Mouse (Mus musculus): ENCODE measurements around the gene Ice2. TPM values are rescaled to one million over a fixed set of nuclear protein-coding genes. Genes with fewer than 3 reads are reported as not detected.
A peak's percentile ranks its signal among the peaks of the same experiment; 100 is the strongest.

The Ice2 gene
- polyA plus RNA-seq, 1 experiment from 2014 or later, result 12.9 TPM

GRCm38 (mm10) chr9:69368071-69368470 lies 29.6 kb upstream of the Ice2 start:
- ATAC-seq, result no peak
- 70% methylated on average over 8 of the region's 8 CpGs for WGBS

DNA sequence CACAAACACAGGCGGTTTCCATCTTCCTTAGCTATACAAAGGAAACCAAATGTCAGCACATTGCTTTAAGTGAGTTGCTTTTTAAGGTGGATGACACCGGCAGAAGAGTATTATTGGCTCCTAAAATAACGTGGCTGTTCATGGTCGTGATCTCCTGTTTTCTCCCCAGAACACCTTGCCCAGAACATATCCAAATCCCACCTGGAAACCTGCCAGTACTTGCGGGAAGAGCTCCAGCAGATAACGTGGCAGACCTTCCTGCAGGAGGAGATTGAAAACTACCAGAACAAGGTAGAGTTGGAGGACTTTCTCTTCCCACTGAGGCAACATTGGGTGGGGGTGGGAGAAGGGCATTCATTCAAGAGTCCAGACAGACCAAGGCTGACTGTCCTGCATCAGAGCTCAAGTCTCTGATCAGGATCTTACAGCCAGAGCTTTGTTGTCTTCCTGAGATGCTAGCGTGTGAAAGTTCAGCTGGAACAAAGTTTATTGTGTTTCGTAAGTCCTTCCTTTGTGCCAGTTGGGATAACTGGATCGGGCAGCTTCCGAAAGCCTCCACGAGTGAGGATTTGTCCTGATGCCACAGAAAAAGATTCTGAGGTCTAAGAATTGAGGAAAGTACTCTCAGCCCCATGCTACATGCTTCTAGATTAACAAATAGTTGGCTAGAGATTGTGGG lies 26.5 kb upstream of the Ice2 start:
- no peak for ATAC-seq
- Histone ChIP-seq H3K4me1 (ENCODE audit: control insufficient read depth, insufficient read depth, low read length) (no peaks in the 10 kb centered on the region), H3K27ac (ENCODE audit: low read depth, low read length) (no peak overlapping the region), H3K9ac (ENCODE audit: low read length) (no peak overlapping the region), H3K4me3 (ENCODE audit: low read depth, low read length) (no peak overlapping the region), H3K4me2 (ENCODE audit: low read length) (no peak overlapping the region), H3K9me3 (replicated peaks; ENCODE audit: control insufficient read depth, low read length) (no peaks in the 10 kb centered on the region), H3K36me3 (ENCODE audit: control insufficient read depth, insufficient read depth, low read length) (no peaks in the 10 kb centered on the region), H3K27me3 (replicated peaks; ENCODE audit: control insufficient read depth, insufficient read depth, low read length) (no peaks in the 10 kb centered on the region)
- WGBS, result 79% methylated on average over 11 of the region's 11 CpGs
- no peak for DNase-seq (ENCODE audit: low spot score)

More at GRCm38 (mm10) chr9:69368071-69368470, 29.6 kb upstream of the Ice2 start:
- Histone ChIP-seq H3K9me3 (replicated peaks; ENCODE audit: control insufficient read depth, low read length) (no peaks in the 10 kb centered on the region), H3K27ac (ENCODE audit: low read depth, low read length) (no peak overlapping the region), H3K27me3 (replicated peaks; ENCODE audit: control insufficient read depth, insufficient read depth, low read length) (no peaks in the 10 kb centered on the region), H3K4me3 (ENCODE audit: low read depth, low read length) (no peak overlapping the region), H3K36me3 (ENCODE audit: control insufficient read depth, insufficient read depth, low read length) (no peaks in the 10 kb centered on the region), H3K4me1 (ENCODE audit: control insufficient read depth, insufficient read depth, low read length) (no peaks in the 10 kb centered on the region), H3K4me2 (ENCODE audit: low read length) (no peak overlapping the region), H3K9ac (ENCODE audit: low read length) (no peak overlapping the region)
- peak; percentile 59 for DNase-seq (ENCODE audit: low spot score)

DNA sequence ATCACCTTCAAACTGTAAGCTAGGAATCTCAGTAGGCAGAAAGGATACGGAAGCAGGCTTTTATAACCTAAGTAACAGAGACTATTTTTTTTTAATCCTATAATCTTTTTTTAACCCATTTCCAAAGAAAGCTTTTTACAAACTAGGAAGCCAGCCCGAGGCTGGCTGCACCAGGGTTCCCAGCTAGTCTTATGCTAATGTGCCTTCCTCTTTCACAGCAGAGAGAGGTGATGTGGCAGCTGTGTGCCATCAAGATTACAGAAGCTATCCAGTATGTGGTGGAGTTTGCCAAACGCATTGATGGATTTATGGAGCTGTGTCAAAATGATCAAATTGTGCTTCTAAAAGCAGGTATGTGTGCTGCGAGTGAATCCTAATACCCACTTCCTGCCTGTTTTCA lies 24.8 kb upstream of the Ice2 start:
- no peak overlapping the region for H3K4me2 ChIP-seq (ENCODE audit: low read length)
- no peaks in the 10 kb centered on the region for H3K9me3 ChIP-seq (replicated peaks; ENCODE audit: control insufficient read depth, low read length)
- H3K4me3 ChIP-seq (ENCODE audit: low read depth, low read length), result no peak overlapping the region
- 0 out of 2 replicates have a peak, but pooled peaks cover 3% of the 10 kb centered on the region for H3K36me3 ChIP-seq (ENCODE audit: control insufficient read depth, insufficient read depth, low read length)
- no peaks in the 10 kb centered on the region for H3K27me3 ChIP-seq (replicated peaks; ENCODE audit: control insufficient read depth, insufficient read depth, low read length)
- 30% methylated on average over 4 of the region's 4 CpGs for WGBS
- ATAC-seq, result no peak
- H3K4me1 ChIP-seq (ENCODE audit: control insufficient read depth, insufficient read depth, low read length), result no peaks in the 10 kb centered on the region
- no peak overlapping the region for H3K9ac ChIP-seq (ENCODE audit: low read length)
- DNase-seq (ENCODE audit: low spot score), result peak; percentile 28
- no peak overlapping the region for H3K27ac ChIP-seq (ENCODE audit: low read depth, low read length)

GRCm38 (mm10) chr9:69376982-69377653 lies 20.6 kb upstream of the Ice2 start:
- H3K4me2 ChIP-seq (ENCODE audit: low read length), result no peak overlapping the region
- H3K27ac ChIP-seq (ENCODE audit: low read depth, low read length), result no peak overlapping the region
- ATAC-seq, result no peak
- DNase-seq (ENCODE audit: low spot score), result no peak
- H3K9ac ChIP-seq (ENCODE audit: low read length), result no peak overlapping the region
- H3K9me3 ChIP-seq (replicated peaks; ENCODE audit: control insufficient read depth, low read length), result no peaks in the 10 kb centered on the region
- H3K27me3 ChIP-seq (replicated peaks; ENCODE audit: control insufficient read depth, insufficient read depth, low read length), result no peaks in the 10 kb centered on the region
- WGBS, result 92% methylated on average over 4 of the region's 4 CpGs
- 0 out of 2 replicates have a peak, but pooled peaks cover 3% of the 10 kb centered on the region for H3K36me3 ChIP-seq (ENCODE audit: control insufficient read depth, insufficient read depth, low read length)
- no peaks in the 10 kb centered on the region for H3K4me1 ChIP-seq (ENCODE audit: control insufficient read depth, insufficient read depth, low read length)
- H3K4me3 ChIP-seq (ENCODE audit: low read depth, low read length), result no peak overlapping the region

DNA sequence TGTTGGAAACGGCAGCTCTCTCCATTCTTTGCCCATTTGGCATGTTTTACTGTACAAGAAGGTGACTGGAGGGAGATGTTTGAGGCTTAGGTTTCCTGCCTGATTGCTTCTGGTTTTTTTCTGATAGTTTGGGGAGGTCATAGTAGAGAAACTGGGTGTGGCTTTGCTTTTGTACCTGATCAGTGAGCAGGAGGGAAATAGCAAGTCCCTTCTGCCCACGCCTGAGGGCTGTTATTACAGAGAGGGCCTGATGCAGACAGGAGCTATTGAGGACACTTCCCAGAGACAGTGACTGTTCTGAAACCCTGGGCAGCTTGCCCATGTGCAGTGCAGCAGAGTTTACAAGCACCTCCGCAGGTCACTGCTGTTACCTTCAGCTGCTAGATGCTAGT lies 20.1 kb upstream of the Ice2 start:
- Histone ChIP-seq H3K4me2 (ENCODE audit: low read length) (no peak overlapping the region), H3K27ac (ENCODE audit: low read depth, low read length) (no peak overlapping the region), H3K9me3 (replicated peaks; ENCODE audit: control insufficient read depth, low read length) (no peaks in the 10 kb centered on the region), H3K4me3 (ENCODE audit: low read depth, low read length) (no peak overlapping the region), H3K36me3 (ENCODE audit: control insufficient read depth, insufficient read depth, low read length) (0 out of 2 replicates have a peak, but pooled peaks cover 3% of the 10 kb centered on the region), H3K27me3 (replicated peaks; ENCODE audit: control insufficient read depth, insufficient read depth, low read length) (no peaks in the 10 kb centered on the region), H3K9ac (ENCODE audit: low read length) (no peak overlapping the region), H3K4me1 (ENCODE audit: control insufficient read depth, insufficient read depth, low read length) (no peaks in the 10 kb centered on the region)
- ATAC-seq (no peak), DNase-seq (ENCODE audit: low spot score) (no peak)
- 87% methylated on average over 3 of the region's 3 CpGs for WGBS

DNA sequence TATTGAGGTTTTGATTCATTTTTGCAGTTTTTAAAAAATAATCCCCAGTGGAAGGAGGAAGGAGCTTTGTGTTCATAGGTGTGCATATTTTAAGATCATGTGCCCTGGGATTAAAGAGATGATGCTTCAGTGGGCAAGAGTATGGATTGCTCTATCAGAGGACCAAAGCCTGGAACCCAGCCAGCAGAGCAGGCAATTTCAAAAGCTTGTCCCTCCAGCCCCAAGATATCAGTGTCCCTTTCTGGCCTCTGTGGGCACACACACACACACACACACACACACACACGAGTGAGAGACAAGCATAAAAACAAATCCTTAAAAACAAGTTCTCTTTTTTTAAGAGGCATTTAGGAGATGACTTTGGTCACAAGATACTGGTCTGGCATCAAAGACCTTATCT lies 17.2 kb upstream of the Ice2 start:
- ATAC-seq, result no peak
- no peak overlapping the region for H3K4me2 ChIP-seq (ENCODE audit: low read length)
- 0 out of 2 replicates have a peak, but pooled peaks cover 3% of the 10 kb centered on the region for H3K36me3 ChIP-seq (ENCODE audit: control insufficient read depth, insufficient read depth, low read length)
- H3K27ac ChIP-seq (ENCODE audit: low read depth, low read length), result no peak overlapping the region
- no peaks in the 10 kb centered on the region for H3K9me3 ChIP-seq (replicated peaks; ENCODE audit: control insufficient read depth, low read length)
- DNase-seq (ENCODE audit: low spot score), result no peak
- H3K9ac ChIP-seq (ENCODE audit: low read length), result no peak overlapping the region
- H3K4me3 ChIP-seq (ENCODE audit: low read depth, low read length), result no peak overlapping the region
- H3K4me1 ChIP-seq (ENCODE audit: control insufficient read depth, insufficient read depth, low read length), result no peaks in the 10 kb centered on the region
- no peaks in the 10 kb centered on the region for H3K27me3 ChIP-seq (replicated peaks; ENCODE audit: control insufficient read depth, insufficient read depth, low read length)
- 74% methylated on average over 1 of the region's 1 CpGs for WGBS

DNA sequence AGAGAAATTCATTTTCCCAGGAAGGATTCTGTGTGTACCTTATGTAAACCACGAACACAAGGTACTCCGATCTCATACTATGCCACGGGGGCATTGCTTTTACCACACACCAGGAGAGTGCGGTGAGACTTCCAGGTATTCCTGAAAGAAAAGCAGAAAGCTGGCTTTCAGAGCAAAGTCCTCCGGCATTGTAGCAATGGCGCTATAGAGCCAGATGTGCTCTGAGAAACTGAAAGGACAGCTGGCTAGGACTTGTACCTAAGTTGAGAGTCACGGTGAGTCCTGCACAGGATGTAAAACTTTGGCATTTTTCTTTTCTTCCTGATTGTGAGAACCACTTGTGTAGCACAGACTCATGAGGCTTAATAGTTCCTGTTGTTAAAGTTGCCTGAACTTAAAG lies 16.0 kb upstream of the Ice2 start:
- H3K27ac ChIP-seq (ENCODE audit: low read depth, low read length), result no peak overlapping the region
- WGBS, result 60% methylated on average over 7 of the region's 7 CpGs
- H3K27me3 ChIP-seq (replicated peaks; ENCODE audit: control insufficient read depth, insufficient read depth, low read length), result no peaks in the 10 kb centered on the region
- no peaks in the 10 kb centered on the region for H3K4me1 ChIP-seq (ENCODE audit: control insufficient read depth, insufficient read depth, low read length)
- no peaks in the 10 kb centered on the region for H3K9me3 ChIP-seq (replicated peaks; ENCODE audit: control insufficient read depth, low read length)
- 0 out of 2 replicates have a peak, but pooled peaks cover 3% of the 10 kb centered on the region for H3K36me3 ChIP-seq (ENCODE audit: control insufficient read depth, insufficient read depth, low read length)
- H3K4me2 ChIP-seq (ENCODE audit: low read length), result no peak overlapping the region
- DNase-seq (ENCODE audit: low spot score) (no peak), ATAC-seq (no peak)
- no peak overlapping the region for H3K4me3 ChIP-seq (ENCODE audit: low read depth, low read length)
- no peak overlapping the region for H3K9ac ChIP-seq (ENCODE audit: low read length)

DNA sequence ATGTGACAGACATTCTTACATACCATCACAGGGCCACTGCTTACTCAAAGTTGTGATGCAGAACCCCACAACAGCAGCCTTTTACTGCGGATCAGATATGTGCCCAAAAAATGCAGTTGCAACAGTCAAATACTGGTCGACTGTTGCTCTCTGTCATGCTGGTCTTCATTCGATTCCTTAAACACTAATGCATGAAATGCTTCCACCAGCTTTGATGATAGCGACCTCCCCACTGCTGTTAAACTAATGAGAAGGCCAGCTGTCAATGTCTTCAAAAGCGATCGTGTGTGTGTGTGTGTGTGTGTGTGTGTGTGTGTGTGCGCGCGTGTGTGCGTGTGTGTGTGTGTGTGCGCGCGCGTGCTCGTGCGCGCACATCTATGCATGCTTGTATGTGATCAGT lies 13.2 kb upstream of the Ice2 start:
- H3K27me3 ChIP-seq (replicated peaks; ENCODE audit: control insufficient read depth, insufficient read depth, low read length), result no peaks in the 10 kb centered on the region
- H3K36me3 ChIP-seq (ENCODE audit: control insufficient read depth, insufficient read depth, low read length), result no peaks in the 10 kb centered on the region
- no peak overlapping the region for H3K9ac ChIP-seq (ENCODE audit: low read length)
- no peak for DNase-seq (ENCODE audit: low spot score)
- ATAC-seq, result no peak
- H3K27ac ChIP-seq (ENCODE audit: low read depth, low read length), result no peak overlapping the region
- WGBS, result 91% methylated on average over 17 of the region's 17 CpGs
- H3K9me3 ChIP-seq (replicated peaks; ENCODE audit: control insufficient read depth, low read length), result no peaks in the 10 kb centered on the region
- H3K4me2 ChIP-seq (ENCODE audit: low read length), result no peak overlapping the region
- no peak overlapping the region for H3K4me3 ChIP-seq (ENCODE audit: low read depth, low read length)
- H3K4me1 ChIP-seq (ENCODE audit: control insufficient read depth, insufficient read depth, low read length), result no peaks in the 10 kb centered on the region

GRCm38 (mm10) chr9:69384905-69385304 lies 12.8 kb upstream of the Ice2 start:
- Histone ChIP-seq H3K4me1 (ENCODE audit: control insufficient read depth, insufficient read depth, low read length) (no peaks in the 10 kb centered on the region), H3K36me3 (ENCODE audit: control insufficient read depth, insufficient read depth, low read length) (no peaks in the 10 kb centered on the region), H3K9ac (ENCODE audit: low read length) (no peak overlapping the region), H3K9me3 (replicated peaks; ENCODE audit: control insufficient read depth, low read length) (no peaks in the 10 kb centered on the region), H3K27me3 (replicated peaks; ENCODE audit: control insufficient read depth, insufficient read depth, low read length) (no peaks in the 10 kb centered on the region), H3K4me3 (ENCODE audit: low read depth, low read length) (no peak overlapping the region), H3K4me2 (ENCODE audit: low read length) (no peak overlapping the region), H3K27ac (ENCODE audit: low read depth, low read length) (no peak overlapping the region)
- 80% methylated on average over 1 of the region's 1 CpGs for WGBS
- DNase-seq (ENCODE audit: low spot score) (no peak), ATAC-seq (no peak)

All from forebrain, embryonic 14.5 days (tissue).